Mouse (Mus musculus) right cerebral cortex, postnatal 10 days (tissue): Measurements from ENCODE around the gene D17Wsu92e.
A peak's percentile ranks its signal among the peaks of the same experiment; 100 is the strongest.

Experiments
- DNase-seq, 2 experiments: peaks; one replicate each; pipeline ENCODE4 v3.0.0; 2021; ENCODE audit warnings: low spot score in 2 of 2

Gene D17Wsu92e

GRCm38 (mm10) chr17:27790976-27791375, 29.5 kb downstream of the D17Wsu92e start:
- DNase-seq, result no peak

GRCm38 (mm10) chr17:27790015-27790414, 30.4 kb downstream of the D17Wsu92e start:
- no peak for DNase-seq

- DNase-seq, result no peak
Observed at GRCm38 (mm10) chr17:27788456-27789172, 31.8 kb downstream of the D17Wsu92e start.

GRCm38 (mm10) chr17:27783567-27783966, 36.9 kb downstream of the D17Wsu92e start:
- no peak for DNase-seq

- DNase-seq, result no peak
Observed at GRCm38 (mm10) chr17:27781059-27781687, 39.3 kb downstream of the D17Wsu92e start.

GRCm38 (mm10) chr17:27779755-27780154, 40.7 kb downstream of the D17Wsu92e start:
- DNase-seq, result no peak

- no peak for DNase-seq
Observed at GRCm38 (mm10) chr17:27778671-27779355, 41.6 kb downstream of the D17Wsu92e start.

GRCm38 (mm10) chr17:27777823-27778222, 42.6 kb downstream of the D17Wsu92e start:
- no peak for DNase-seq

- no peak for DNase-seq
Observed at GRCm38 (mm10) chr17:27774198-27774597, 46.2 kb downstream of the D17Wsu92e start.

- DNase-seq, result no peak
Observed at GRCm38 (mm10) chr17:27771616-27772015, 48.8 kb downstream of the D17Wsu92e start.

- DNase-seq, result peak; percentile 82 to 86
Observed at GRCm38 (mm10) chr17:27768817-27769542, 51.5 kb downstream of the D17Wsu92e start.

GRCm38 (mm10) chr17:27767543-27767942, 52.9 kb downstream of the D17Wsu92e start:
- no peak for DNase-seq

GRCm38 (mm10) chr17:27767120-27767519, 53.3 kb downstream of the D17Wsu92e start:
- peak; percentile 55 to 64 for DNase-seq

GRCm38 (mm10) chr17:27765066-27765465, 55.4 kb downstream of the D17Wsu92e start:
- no peak for DNase-seq

GRCm38 (mm10) chr17:27764453-27764852, 56.0 kb downstream of the D17Wsu92e start:
- DNase-seq, result no peak

GRCm38 (mm10) chr17:27762884-27763283, 57.6 kb downstream of the D17Wsu92e start:
- DNase-seq, result peak; percentile 57 to 67

GRCm38 (mm10) chr17:27761639-27762336, 58.7 kb downstream of the D17Wsu92e start:
- DNase-seq, result peak; percentile 91

GRCm38 (mm10) chr17:27760169-27760568, 60.3 kb downstream of the D17Wsu92e start:
- DNase-seq, result no peak

GRCm38 (mm10) chr17:27751314-27752202, 68.9 kb downstream of the D17Wsu92e start:
- DNase-seq, result no peak

- DNase-seq, result no peak
Observed at GRCm38 (mm10) chr17:27750451-27750942, 70.0 kb downstream of the D17Wsu92e start.
